Comparison of ENCODE assay signal across 15 mouse cellular contexts in the genomic region with DNA sequence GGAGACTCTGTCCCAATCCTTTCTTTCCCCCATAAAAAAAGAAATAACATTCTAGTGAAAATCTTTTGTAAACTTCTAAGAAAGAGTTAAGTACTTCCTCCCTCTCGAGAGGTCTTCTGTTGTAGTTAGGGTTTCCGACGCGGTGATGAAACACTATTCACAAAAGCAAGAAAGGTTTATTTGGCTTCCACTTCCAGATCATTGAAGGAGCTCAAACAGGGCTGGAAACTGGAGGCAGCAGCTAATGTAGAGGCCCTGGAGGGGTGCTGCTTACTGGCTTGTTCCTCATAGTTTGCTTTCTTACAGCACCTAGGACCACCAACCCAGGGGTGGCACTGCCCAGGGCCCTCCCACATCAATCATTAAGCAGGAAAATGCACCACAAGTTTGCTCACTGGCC.
"Had no signal": no experiment of that assay in that cellular context is flagged by ENCODE, and none has a peak within 500 bp of the region (broad histone marks: within the 10 kb centered on the region; RNA-seq: fewer than 3 reads in every experiment).

No protein-coding gene starts in this region.

- H3K27me3 ChIP-seq: intestine, embryonic 15.5 days; kidney, embryonic 15.5 days; megakaryocyte, embryonic 14.5 days; midbrain, embryonic 15.5 days; neural tube, embryonic 12.5 days; stomach, embryonic 15.5 days had no signal

- DNase-seq: kidney, adult 18-20 months; kidney, postnatal 14 days; retina, postnatal 1 day; right cerebral cortex, postnatal 4 days; spleen, adult 18-20 months; thymus, postnatal 4 days had no signal

- H3K27ac ChIP-seq: intestine, embryonic 15.5 days; kidney, embryonic 15.5 days; left cerebral cortex, adult 2 months; limb, embryonic 10.5 days; midbrain, embryonic 15.5 days; neural tube, embryonic 12.5 days; stomach, embryonic 15.5 days had no signal

- H3K4me3 ChIP-seq: intestine, embryonic 15.5 days; kidney, embryonic 15.5 days; left cerebral cortex, adult 2 months; limb, embryonic 10.5 days; megakaryocyte, embryonic 14.5 days; midbrain, embryonic 15.5 days; neural tube, embryonic 12.5 days; stomach, embryonic 15.5 days had no signal

- ATAC-seq: intestine, embryonic 15.5 days; midbrain, embryonic 15.5 days had no signal

- H3K9ac ChIP-seq: intestine, embryonic 15.5 days; kidney, embryonic 15.5 days; midbrain, embryonic 15.5 days; neural tube, embryonic 12.5 days; stomach, embryonic 15.5 days had no signal

- H3K9me3 ChIP-seq: intestine, embryonic 15.5 days; kidney, embryonic 15.5 days; limb, embryonic 10.5 days; megakaryocyte, embryonic 14.5 days; midbrain, embryonic 15.5 days; neural tube, embryonic 12.5 days; stomach, embryonic 15.5 days had no signal

- H3K4me2 ChIP-seq: intestine, embryonic 15.5 days; kidney, embryonic 15.5 days; midbrain, embryonic 11.5 days; midbrain, embryonic 15.5 days; neural tube, embryonic 12.5 days; stomach, embryonic 15.5 days had no signal
